Mouse (Mus musculus) stomach, embryonic 14.5 days (tissue): ENCODE data around the gene Stx11. TPM values are rescaled to one million over a fixed set of nuclear protein-coding genes. Genes with fewer than 3 reads are reported as not detected.
A peak's percentile ranks its signal among the peaks of the same experiment; 100 is the strongest.
"Not testable (repeated sequence)": the region's sequence is repeated elsewhere in the genome, so short reads cannot be mapped to it uniquely, and the experiment has no call there.

Experiments used
- ATAC-seq: fragments of 200-750 bp; cut with Nextera tagmentation; 2 replicates; pipeline ENCODE4 v1.8.0; 2017; ENCODE audit warnings: low read depth, moderate TSS enrichment; ENCODE audit not compliant: insufficient number of reproducible peaks, insufficient read depth, low FRiP score
- H3K27ac ChIP-seq: fragments of 300-500 bp; sonication (generic); 2 replicates; pipeline ENCODE4 v1.5.1; 2014; ENCODE audit warnings: mild to moderate bottlenecking, low read length, moderate library complexity, mixed read lengths
- H3K27me3 ChIP-seq: fragments of 300-500 bp; sonication (generic); 2 replicates; pipeline ENCODE4 v1.6.1; 2014; ENCODE audit warnings: low read length, control low read depth, mixed read lengths; ENCODE audit not compliant: control insufficient read depth, insufficient read depth
- H3K36me3 ChIP-seq: fragments of 300-500 bp; sonication (generic); 2 replicates; pipeline ENCODE4 v1.6.1; 2014; ENCODE audit warnings: mild to moderate bottlenecking, control low read depth, low read length, moderate library complexity, mixed read lengths; ENCODE audit not compliant: control insufficient read depth, insufficient read depth
- H3K4me1 ChIP-seq: fragments of 300-500 bp; sonication (generic); 2 replicates; pipeline ENCODE4 v1.6.1; 2014; ENCODE audit warnings: low read length, control low read depth, mixed read lengths; ENCODE audit not compliant: control insufficient read depth, insufficient read depth
- H3K4me2 ChIP-seq: fragments of 300-500 bp; sonication (generic); replicated peaks from 2 replicates; pipeline ENCODE4 v1.6.1; 2014; ENCODE audit warnings: low read depth, low read length, control low read depth
- H3K4me3 ChIP-seq: fragments of 300-500 bp; sonication (generic); 2 replicates; pipeline ENCODE4 v1.5.1; 2014; ENCODE audit warnings: low read depth, low read length, control low read depth
- H3K9ac ChIP-seq: fragments of 300-500 bp; sonication (generic); replicated peaks from 2 replicates; pipeline ENCODE4 v1.6.1; 2014; ENCODE audit warnings: low read depth, mild to moderate bottlenecking, control low read depth, low read length, moderate library complexity, mixed read lengths
- H3K9me3 ChIP-seq: fragments of 300-500 bp; sonication (generic); 2 replicates; pipeline ENCODE4 v1.6.1; 2016; ENCODE audit warnings: low read depth, low read length, control low read depth; ENCODE audit not compliant: control insufficient read depth
- WGBS: fragments of 180-500 bp; shearing (Covaris S2); extraction: QIAGEN DNeasy Blood & Tissue Kit; methylation state at CpG from one replicate; pipeline ENCODE4 v1.1.7; 2014; 5-methylcytosine and 5-hydroxymethylcytosine counted together
- polyA plus RNA-seq: library from polyadenylated mRNA; unstranded; fragments of >200 nt; fragmentation: Nextera tagmentation; extraction: Ambion mirVana; gene quantifications from 2 replicates; pipeline ENCODE4 v1.2.1, GENCODE M21; 2014

Gene Stx11
- polyA plus RNA-seq, 1 experiment from 2014 or later: 4.0 TPM

DNA sequence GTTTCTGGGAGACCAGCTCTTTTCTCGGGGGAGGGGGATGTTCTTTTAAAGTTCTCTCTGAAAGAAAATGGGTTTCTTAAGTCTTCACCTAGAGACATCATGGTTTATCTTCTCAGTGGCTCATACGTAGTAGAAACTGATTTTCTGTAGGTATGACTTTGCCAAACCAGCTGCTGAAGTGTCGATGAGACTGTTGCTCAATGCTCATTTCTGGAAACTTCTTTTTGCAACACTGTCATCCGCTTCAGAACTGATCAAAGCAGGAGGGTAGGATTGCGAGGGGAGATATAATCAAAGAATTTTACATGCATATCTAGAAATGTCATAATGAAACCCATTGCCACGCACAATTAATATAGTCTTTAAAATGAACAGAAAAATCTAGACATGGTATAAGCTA lies 10.5 kb upstream of the Stx11 start:
- H3K27ac ChIP-seq: no peak overlapping the region
- no peak overlapping the region for H3K4me3 ChIP-seq
- no peaks in the 10 kb centered on the region for H3K4me1 ChIP-seq
- 88% methylated on average over 6 of the region's 6 CpGs for WGBS
- H3K27me3 ChIP-seq: no peaks in the 10 kb centered on the region
- H3K36me3 ChIP-seq: no peaks in the 10 kb centered on the region
- ATAC-seq: no peak
- H3K9ac ChIP-seq: no peak overlapping the region
- no peaks in the 10 kb centered on the region for H3K9me3 ChIP-seq
- no peak overlapping the region for H3K4me2 ChIP-seq

DNA sequence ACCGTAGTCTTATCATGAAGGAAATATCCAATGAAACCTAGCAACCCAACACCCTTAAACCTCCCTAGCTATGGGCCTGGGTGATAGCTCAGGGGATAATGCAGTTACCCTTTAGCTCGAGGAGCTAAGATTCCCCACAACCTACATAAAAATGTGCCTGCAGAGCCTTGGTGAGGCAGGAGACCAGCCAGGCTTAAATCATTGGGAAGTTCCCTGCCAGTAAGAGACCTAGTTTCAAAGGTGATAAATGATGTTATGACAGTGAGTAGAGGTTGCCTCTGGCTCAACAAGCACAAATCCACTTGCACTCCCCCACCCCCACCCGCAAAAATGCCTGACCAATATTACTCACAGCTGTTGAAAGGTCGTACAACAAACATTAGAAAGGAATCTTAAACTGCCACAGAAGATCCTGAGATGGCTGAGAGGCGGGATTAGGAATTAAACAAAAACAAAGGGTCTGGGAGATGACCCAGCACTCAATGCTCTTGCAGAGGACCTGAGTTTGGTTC lies 1.6 kb upstream of the Stx11 start:
- Histone ChIP-seq H3K36me3 (no peaks in the 10 kb centered on the region), H3K27me3 (no peaks in the 10 kb centered on the region), H3K4me1 (no peaks in the 10 kb centered on the region), H3K4me2 (no peak overlapping the region), H3K27ac (no peak overlapping the region), H3K9me3 (no peaks in the 10 kb centered on the region), H3K9ac (no peak overlapping the region), H3K4me3 (no peak overlapping the region)
- 62% methylated on average over 5 of the region's 5 CpGs for WGBS
- ATAC-seq: no peak

DNA sequence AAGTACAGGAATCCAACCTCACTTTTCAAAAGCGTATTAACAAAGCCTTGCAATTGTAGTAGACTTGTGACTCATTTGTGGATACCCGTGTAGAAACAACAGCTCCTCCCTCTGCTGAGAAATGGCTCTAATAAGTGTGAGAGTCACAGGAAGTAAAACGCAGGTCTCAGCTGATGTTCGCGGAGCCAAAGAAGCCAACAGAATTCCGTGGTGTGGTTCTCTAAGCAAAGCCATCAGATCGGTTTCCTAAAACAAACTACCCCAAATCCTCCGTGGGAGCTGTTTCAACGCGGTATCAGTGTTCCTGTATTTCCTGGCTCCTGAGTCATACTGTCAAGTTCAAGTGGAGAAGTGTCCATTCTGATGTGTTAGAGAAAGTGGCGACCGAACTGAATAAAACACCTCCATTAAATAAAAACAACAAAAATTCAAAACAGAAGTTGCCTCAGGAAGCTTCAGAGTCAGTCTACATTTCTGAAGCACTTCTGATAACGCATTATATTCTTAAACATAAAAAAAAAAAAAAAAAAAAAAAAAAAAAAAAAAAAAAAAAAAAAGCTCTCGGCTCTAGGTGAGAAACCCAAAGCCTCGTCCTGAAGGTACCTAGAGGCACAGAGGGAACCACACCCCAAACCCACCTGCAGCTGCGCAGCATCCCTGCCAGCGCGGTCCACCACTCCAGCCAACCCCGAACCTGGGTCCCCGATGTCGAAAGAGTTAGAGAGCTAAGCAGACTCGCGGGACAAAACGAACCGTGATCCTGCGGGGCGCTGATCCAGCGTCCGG lies 543 bp downstream of the Stx11 start:
- WGBS: 5% methylated on average over 29 of the region's 29 CpGs
- no peaks in the 10 kb centered on the region for H3K4me1 ChIP-seq
- H3K27ac ChIP-seq: no peak overlapping the region; the same call in 1 of the 2 replicates
- no peaks in the 10 kb centered on the region for H3K9me3 ChIP-seq
- H3K9ac ChIP-seq: peak overlapping the region; percentile 50
- peak overlapping the region; percentile 65 for H3K4me3 ChIP-seq
- H3K36me3 ChIP-seq: no peaks in the 10 kb centered on the region
- ATAC-seq: peak; percentile 59
- peak overlapping the region; percentile 83 for H3K4me2 ChIP-seq
- no peaks in the 10 kb centered on the region for H3K27me3 ChIP-seq

DNA sequence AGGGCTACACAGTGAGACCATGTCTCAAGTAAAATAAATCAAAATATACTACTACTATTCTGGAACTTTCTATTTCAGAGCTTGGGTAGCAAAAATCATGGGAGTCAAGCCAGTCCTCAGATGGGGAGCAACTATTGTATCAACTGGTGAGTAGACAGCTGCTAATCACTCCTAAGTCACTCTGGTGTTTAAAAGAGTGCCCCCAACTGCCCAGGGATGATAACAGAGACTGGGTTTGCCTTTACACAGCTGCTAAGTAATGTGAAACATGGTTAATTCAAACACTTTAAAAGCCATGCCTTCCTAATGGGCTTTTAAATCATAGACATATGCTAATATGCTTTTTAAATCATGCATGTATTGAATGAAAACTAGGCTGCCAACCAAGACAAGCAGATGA lies 1.9 kb downstream of the Stx11 start:
- no peak for ATAC-seq
- Histone ChIP-seq H3K4me3 (no peak overlapping the region), H3K9me3 (no peaks in the 10 kb centered on the region), H3K9ac (no peak overlapping the region), H3K4me1 (no peaks in the 10 kb centered on the region), H3K27me3 (no peaks in the 10 kb centered on the region), H3K36me3 (no peaks in the 10 kb centered on the region), H3K4me2 (no peak overlapping the region), H3K27ac (no peak overlapping the region)

DNA sequence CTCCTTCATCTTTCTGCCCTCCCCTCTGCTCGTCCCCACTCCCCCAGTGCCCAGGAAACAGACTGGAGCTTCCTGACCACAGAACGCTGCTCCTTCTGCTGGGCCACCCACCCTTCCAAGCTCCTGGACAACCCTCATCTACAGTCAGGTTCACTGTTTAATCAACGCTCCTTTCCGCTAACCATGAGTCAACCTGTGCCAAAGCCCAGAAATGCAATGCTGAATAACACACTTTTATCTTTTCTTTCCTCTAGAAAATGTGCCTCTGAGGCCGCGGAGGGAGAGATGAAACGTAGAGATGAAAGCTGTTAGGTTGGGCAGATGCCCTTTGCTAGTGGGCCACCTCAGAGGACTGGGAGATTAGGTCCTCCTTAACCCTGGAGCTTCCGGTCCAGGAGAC lies 2.6 kb downstream of the Stx11 start:
- no peak overlapping the region for H3K4me2 ChIP-seq
- no peaks in the 10 kb centered on the region for H3K4me1 ChIP-seq
- 87% methylated on average over 8 of the region's 8 CpGs for WGBS

DNA sequence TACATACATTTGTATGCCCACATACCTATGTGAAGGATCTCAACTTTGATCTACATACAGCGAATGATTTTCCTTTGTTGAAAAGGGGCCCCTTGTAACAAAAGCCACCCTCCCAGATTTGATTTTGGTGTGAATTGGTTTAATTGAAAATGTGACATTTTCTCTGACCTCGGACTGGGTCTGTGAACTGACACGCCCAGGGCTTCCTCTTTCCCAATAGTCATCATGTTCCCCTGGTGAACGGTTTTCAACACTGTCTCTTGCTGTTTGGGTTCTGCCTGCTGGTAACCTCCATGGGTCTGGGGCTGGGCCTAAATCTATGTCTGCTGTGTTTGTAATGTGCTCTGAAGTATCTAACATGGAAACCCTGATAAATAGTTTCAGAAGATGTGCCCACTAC lies 6.8 kb downstream of the Stx11 start:
- no peak overlapping the region for H3K9ac ChIP-seq
- H3K27me3 ChIP-seq: no peaks in the 10 kb centered on the region
- no peaks in the 10 kb centered on the region for H3K9me3 ChIP-seq
- no peak overlapping the region for H3K4me3 ChIP-seq
- 79% methylated on average over 4 of the region's 4 CpGs for WGBS
- no peak overlapping the region for H3K4me2 ChIP-seq
- no peaks in the 10 kb centered on the region for H3K4me1 ChIP-seq
- H3K36me3 ChIP-seq: no peaks in the 10 kb centered on the region
- H3K27ac ChIP-seq: no peak overlapping the region
- ATAC-seq: no peak

More for the DNA sequence above, 2.6 kb downstream of the Stx11 start:
- Histone ChIP-seq H3K9me3 (no peaks in the 10 kb centered on the region), H3K4me3 (no peak overlapping the region), H3K27ac (no peak overlapping the region), H3K36me3 (no peaks in the 10 kb centered on the region), H3K9ac (no peak overlapping the region), H3K27me3 (no peaks in the 10 kb centered on the region)
- ATAC-seq: no peak

DNA sequence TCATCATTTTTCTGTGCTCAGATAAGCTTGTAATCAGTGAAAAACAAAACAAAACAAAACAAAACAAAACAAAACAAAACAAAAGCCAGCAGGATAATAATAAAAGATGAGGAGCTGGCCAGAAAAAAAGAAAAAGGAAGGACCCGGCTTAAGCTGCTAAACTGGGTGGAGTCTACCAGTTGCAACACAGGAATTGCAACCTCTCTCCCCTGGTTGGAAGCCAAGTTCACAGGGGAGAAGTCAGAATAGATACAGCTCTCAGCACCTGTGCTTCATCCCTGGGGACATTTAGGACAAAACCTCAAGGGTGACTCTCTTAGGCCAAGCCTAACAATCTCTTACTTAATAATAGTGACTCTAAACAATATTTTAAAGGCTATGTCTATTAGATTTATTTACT lies 8.3 kb downstream of the Stx11 start:
- H3K4me2 ChIP-seq: no peak overlapping the region
- H3K4me1 ChIP-seq: no peaks in the 10 kb centered on the region
- no peaks in the 10 kb centered on the region for H3K36me3 ChIP-seq
- ATAC-seq: no peak
- no peaks in the 10 kb centered on the region for H3K9me3 ChIP-seq
- H3K27me3 ChIP-seq: no peaks in the 10 kb centered on the region
- no peak overlapping the region for H3K9ac ChIP-seq
- WGBS: 30% methylated on average over 1 of the region's 1 CpGs
- H3K27ac ChIP-seq: no peak overlapping the region
- no peak overlapping the region for H3K4me3 ChIP-seq

DNA sequence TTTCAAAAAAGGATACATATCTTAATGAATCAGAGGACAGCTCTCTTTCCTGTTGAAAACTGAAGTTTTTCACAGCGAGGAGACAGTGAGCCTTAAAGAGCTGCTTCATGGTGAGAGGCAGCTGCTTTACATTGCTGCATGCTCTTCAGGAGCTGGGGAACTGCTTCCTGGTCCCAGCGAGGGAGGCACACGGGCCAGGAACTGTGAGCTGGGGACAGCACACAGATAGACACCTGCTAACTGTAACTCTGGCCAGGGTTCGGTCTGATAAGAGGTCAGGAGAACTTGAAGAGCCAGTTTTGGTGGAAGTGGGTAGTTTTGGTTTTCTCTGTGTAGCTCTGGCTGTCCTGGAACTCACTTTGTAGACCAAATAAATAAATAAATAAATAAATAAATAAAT lies 12.7 kb downstream of the Stx11 start:
- H3K9me3 ChIP-seq, H3K4me1 ChIP-seq, H3K27me3 ChIP-seq, H3K9ac ChIP-seq, H3K4me2 ChIP-seq, H3K36me3 ChIP-seq, H3K4me3 ChIP-seq, H3K27ac ChIP-seq: not testable (repeated sequence)
- ATAC-seq: peak; percentile 69; the same call in 1 of the 2 replicates
- WGBS: 40% methylated on average over 4 of the region's 4 CpGs

DNA sequence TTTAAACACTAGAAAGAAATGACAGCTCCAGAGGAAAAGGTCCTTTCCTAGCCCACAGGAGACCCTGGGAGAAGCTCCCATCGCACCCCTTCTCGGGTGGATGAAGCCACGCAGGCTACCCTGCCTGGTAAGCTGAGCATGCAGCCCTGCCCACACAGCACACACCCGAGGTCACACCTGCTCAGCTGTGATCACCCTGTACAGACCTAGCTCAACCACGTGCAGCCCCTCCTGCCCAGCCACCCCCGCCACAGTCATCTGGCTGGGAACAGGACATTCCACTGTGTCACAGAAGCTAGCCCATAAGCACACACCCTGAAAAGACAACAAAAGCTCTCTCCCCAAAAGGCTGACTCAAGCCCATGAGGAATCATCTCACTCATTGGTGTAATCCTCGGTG lies 14.8 kb downstream of the Stx11 start:
- Histone ChIP-seq H3K9me3 (no peaks in the 10 kb centered on the region), H3K4me1 (no peaks in the 10 kb centered on the region), H3K9ac (no peak overlapping the region; the same call in 1 of the 2 replicates), H3K27me3 (no peaks in the 10 kb centered on the region), H3K4me2 (no peak overlapping the region), H3K4me3 (no peak overlapping the region), H3K36me3 (no peaks in the 10 kb centered on the region), H3K27ac (no peak overlapping the region)
- peak; percentile 72 for ATAC-seq
- WGBS: 50% methylated on average over 7 of the region's 7 CpGs
